Mouse (Mus musculus): ENCODE measurements around the gene Fam19a1.

Fam19a1 gene

DNA sequence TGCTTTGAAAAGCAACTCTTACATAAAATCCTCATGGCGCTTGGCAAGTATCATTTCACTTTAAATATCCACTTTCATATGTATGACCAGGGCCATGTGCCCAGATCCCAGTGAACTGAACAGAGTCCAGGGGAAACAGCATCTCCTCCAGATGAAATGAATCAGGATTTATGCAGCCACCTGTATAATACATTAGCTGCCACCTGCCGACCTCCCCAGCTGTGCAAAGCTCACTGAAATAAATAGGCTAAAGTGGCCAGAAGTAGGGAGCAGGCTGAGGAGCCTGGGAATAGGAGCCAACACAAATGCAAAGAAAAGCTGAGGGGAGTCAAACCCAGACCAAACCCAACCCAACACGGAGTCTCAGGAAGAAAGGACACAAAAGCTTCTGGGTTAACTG is 324.9 kb downstream of the Fam19a1 start:
- DNase-seq (ENCODE audit: low spot score in 2 of 2) = no peak

DNA sequence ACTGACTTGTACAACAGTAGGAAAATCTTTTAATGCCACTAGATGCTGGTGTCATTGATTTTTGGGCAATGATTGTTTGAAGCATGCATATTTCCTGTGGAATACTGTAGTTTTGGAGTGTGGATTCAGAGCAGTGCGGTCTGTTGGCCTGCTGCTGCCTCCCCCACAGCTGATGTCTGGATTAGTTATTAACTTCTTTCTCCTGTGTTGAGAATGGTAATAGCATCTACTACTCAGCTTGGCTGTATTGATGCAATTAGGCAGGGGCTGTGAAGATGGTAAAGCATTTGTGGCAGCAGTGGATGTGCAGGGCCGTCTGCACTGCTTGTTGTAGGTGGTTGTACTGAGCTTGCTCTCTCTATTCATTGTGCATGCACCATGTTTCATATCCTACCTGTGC is 326.5 kb downstream of the Fam19a1 start:
- no peak for DNase-seq (ENCODE audit: low spot score in 2 of 2)

DNA sequence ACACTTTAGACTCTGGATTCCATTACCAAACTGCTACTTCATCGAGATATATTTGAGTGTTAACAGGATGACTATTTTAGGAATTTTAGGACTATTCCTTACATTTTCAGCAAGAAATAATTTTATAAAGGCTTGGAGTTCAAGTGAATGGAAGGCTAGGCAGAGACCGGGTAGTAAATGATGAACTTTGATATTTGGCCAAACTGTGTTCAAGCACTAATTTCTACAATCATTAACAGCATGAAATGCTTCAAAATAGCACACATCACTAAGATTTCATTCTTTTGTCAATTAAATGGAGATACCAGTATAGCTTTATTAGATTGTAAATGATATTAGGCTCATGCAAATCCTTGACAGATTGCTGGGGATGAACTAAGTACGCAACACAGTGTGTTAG is 329.0 kb downstream of the Fam19a1 start:
- no peak for DNase-seq (ENCODE audit: low spot score in 2 of 2)

DNA sequence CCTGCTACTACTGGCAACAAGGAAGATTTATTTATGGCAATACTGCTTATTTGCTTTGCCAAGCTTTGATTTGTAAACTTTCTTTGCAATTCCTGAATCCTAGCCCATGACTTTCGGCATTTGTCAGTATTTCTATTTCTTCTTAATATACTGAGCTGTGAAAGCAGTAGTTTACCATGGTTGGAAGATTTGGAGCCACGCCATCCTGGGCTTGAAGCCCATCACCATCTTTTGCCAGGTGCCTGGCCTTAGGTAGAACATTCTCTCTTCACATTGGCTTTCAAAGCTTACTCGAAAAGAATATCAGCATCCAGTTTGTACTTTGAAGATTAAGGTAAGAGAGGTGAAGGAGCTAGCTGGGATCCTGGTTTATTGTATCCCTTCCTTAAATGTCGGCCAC is 334.5 kb downstream of the Fam19a1 start:
- no peak for DNase-seq (ENCODE audit: low spot score in 2 of 2)

DNA sequence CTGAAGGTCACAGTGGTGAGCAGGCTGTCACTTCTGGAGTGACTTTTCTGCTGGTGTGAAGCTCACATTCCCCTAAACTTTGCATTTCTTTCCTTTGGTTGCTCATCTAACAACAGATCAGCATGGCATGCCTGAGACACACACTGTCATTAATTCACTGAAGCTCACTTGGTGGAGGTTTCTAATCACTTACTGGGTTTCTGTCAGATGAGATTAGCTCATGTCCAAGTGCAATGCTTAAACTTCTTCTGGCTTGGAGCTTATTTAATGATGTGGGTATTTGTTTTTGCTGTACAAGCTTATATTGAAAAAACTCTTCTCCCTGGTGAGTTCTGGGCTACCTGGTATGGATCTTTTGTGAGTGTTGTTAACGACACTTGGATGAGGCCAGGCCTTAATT is 343.3 kb downstream of the Fam19a1 start:
- DNase-seq (ENCODE audit: low spot score in 2 of 2) = no peak

GRCm38 (mm10) chr6:96457590-96458259 is 344.8 kb downstream of the Fam19a1 start:
- DNase-seq (ENCODE audit: low spot score in 2 of 2) = peak in 1 of 2 experiments; percentile 15

- DNase-seq (ENCODE audit: low spot score in 2 of 2) = no peak
Observed at GRCm38 (mm10) chr6:96459041-96459440, 346.1 kb downstream of the Fam19a1 start.

DNA sequence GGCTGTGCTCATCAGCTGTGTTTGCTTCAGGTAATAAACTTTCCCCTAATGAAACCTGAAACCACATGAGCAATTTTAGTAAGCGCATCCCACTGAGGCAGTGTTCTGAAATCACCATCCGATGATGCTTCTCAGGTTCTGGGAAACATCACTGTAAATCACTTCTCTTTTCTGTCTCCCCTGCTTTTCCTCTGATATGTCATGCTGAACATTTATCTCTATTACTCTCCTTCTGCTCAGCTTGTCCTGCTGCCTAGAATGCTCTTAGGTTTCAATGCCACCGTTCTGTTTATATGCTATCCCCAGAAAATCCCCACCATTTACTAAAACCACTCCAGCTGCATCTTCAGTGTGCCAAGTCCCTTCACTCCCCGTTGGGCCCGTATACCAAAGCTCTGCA is 386.5 kb downstream of the Fam19a1 start:
- no peak for DNase-seq (ENCODE audit: low spot score in 2 of 2)

GRCm38 (mm10) chr6:96541600-96541999 is 428.6 kb downstream of the Fam19a1 start:
- no peak for DNase-seq (ENCODE audit: low spot score in 2 of 2)

DNA sequence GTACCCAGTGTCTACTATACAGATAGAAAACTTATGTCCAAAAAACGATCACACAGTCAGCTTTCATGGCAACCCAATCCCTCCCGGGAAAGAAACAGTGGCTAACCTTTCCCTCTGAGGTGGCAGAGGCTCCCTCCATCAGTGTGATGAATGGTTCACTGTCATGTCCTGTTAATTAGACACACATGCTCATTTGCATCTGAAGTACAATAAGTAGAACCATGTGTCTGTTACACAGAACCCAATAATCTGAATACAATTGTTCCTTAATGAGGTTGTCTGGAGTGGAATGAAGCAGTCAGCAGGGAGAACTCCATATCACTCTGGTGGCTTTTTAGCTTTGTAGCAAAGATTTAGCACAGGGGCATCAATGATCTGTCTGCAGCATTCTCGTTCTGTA is 431.9 kb downstream of the Fam19a1 start:
- no peak for DNase-seq (ENCODE audit: low spot score in 2 of 2)

DNA sequence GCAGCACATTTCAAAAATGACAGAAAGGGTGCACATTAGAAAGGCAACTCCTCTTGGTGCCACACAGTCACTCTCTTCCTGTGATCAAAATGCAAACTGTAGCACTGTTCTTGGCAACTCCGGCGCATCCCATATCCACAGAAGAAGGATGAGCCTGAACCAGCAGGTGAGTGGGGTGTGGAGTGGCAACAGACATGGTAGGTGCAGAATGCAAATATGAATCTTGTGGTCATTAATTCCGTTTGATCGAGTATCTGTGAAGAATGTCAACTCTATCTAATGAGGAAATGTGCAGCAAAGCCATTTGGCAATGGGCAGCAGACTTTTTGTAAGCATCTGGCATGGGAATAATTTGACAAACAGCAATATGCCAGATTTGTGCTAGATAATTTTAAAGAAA is 437.5 kb downstream of the Fam19a1 start:
- no peak for DNase-seq (ENCODE audit: low spot score in 2 of 2)

DNA sequence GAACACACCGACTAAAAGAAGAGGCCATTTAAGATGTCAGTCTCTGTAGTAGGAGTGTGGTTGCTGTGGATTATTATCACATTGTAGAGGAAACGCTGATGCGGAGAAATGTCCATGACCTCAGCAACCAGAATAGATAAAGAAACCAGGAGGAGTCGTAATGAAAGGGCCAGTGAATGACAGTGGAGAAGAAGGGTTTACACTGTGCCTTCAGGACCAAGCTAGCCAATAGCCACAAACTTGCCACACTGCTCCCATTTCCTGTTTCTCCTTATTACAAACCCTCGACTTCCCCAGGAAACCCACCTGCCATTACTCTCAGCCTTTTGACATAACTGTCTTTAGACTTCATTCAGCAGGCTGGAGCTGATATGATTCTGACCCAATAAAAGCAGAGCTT is 465.7 kb downstream of the Fam19a1 start:
- DNase-seq (ENCODE audit: low spot score in 2 of 2) = no peak

GRCm38 (mm10) chr6:96580726-96581125 is 467.8 kb downstream of the Fam19a1 start:
- no peak for DNase-seq (ENCODE audit: low spot score in 2 of 2)

DNA sequence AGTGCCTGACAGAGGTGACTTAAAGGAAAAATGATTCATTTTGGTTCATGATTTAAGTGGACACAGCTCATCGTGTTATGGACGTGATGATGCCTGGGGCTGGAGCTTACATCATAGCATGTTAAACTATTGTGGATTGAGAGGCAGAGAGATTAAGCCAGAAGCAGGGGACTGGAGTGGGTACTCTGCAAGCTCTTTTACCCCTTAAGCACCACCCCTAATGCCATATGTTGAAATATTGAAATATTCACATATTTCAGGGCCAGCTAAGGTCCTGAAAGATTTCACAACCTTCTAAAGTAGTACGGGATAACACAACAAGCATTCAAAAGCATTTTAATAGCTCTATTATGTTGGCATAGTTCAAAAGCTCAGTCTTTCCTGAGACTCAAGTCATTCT is 468.2 kb downstream of the Fam19a1 start:
- DNase-seq (ENCODE audit: low spot score in 2 of 2) = no peak

DNA sequence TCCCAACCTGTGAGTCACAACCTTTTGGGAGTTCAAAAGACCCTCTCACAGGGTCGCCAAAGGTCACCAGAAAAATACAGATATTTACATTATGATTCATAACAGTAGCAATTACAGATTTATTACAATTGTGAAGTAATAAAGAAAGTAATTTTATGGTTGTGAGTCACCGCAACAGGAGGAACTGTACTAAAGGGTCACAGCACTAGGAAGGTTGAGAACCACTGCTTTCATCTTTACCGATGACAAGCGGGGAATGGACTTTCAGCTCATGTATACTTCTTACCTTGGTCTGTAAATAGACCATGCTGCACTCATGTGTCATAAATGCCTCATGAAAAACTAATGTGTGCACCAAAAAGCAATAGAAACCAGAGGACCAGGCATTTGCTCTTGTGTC is 474.5 kb downstream of the Fam19a1 start:
- no peak for DNase-seq (ENCODE audit: low spot score in 2 of 2)

DNA sequence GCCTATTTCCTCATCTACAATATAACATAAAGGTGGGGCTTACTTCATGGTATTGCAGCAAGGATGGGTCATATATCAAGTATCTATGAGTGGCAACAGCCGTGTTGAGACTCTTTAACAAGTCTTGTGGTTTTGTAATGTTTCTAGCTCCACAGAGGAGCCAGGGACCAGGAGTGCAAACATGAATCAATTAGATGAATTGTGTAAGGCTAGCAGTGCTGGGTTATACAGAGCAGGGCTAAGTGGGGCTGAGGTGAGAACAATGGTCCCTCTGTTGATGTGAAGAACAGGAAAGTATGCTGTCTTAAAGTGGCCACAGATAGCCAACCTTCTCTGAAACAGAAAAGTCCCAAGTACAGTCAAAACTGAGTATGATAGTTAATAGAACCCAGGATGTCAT is 480.1 kb downstream of the Fam19a1 start:
- DNase-seq (ENCODE audit: low spot score in 2 of 2) = no peak

DNA sequence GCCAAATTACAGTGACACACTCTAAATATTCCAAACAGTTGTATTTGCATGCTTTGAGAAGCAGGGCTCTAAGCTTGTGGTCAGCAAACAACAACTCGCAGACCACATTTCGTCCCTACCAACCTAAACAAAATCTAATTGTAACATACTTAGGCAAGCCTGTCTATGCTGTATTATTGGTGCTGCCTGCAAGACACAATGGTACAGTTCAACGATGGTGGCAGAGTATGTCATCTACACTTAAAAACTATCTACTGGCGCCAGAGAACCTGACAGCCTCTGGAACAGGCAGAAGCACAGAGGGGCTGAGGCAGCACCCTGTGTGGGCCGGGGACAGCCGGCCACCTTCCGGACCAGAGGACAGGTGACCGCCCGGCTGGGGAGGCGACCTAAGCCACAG is 482.2 kb downstream of the Fam19a1 start:
- no peak for DNase-seq (ENCODE audit: low spot score in 2 of 2)

DNA sequence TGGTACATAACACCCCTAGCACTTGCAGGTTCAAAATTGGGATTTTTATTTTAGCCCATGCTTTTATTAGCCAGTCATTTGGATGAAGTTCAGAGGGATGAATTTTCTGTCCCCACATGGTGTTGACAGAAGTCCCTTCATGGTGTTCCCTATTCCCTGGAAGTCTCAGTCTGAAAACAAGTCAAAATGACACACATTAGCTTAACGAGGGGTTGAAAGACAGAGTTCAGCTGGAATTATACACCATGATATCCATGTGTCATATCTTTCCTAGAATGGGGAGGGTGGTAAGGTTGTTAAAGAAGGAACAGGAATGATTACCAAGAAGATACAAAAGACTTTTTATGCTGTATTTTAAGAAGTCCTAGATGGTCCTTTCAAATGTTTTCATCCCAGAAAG is 511.2 kb downstream of the Fam19a1 start:
- no peak for DNase-seq (ENCODE audit: low spot score in 2 of 2)

- DNase-seq (ENCODE audit: low spot score in 2 of 2) = no peak
Observed at GRCm38 (mm10) chr6:96631518-96631917, 518.6 kb downstream of the Fam19a1 start.

GRCm38 (mm10) chr6:96632243-96632642 is 519.3 kb downstream of the Fam19a1 start:
- DNase-seq (ENCODE audit: low spot score in 2 of 2) = no peak

DNA sequence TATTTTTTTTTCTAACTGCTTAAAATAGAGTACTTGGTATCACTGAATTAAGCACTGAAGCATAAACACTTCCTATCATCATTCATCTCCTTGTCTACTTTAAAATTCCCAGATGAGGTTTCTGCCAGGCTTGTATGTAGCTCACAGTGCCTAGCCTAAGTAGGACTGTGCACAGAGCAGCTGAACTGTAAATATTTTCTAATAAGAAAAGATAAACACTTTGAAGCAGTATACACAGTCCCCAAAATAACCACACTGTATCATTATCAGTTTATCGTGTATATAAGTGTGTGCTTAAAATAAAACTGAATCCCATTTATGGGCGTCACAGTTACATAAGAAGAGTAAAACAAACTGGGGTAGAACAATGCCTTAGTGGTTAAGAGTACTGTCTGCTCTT is 522.7 kb downstream of the Fam19a1 start:
- DNase-seq (ENCODE audit: low spot score in 2 of 2) = no peak

- DNase-seq (ENCODE audit: low spot score in 2 of 2) = no peak
Observed at GRCm38 (mm10) chr6:96648742-96649141, 535.8 kb downstream of the Fam19a1 start.

DNA sequence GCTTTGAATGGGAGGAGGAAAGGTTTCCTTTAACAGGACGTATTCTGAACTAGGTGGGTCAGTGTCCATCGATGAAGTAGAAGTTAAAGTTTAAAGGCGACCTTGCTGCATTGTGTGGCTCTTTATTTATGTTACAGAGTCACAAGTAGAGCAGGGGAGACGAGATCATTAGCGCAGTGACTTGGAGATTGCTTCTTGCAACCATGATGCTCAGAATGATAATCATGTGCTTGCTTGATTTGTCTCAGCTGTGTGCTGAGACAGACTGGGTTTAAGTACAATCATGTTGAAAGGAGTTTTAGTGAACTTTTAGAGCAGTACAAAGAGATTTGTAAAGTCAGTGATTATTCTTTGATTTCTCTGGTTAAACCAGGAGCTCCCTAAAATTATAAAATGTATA is 536.3 kb downstream of the Fam19a1 start:
- no peak for DNase-seq (ENCODE audit: low spot score in 2 of 2)

DNA sequence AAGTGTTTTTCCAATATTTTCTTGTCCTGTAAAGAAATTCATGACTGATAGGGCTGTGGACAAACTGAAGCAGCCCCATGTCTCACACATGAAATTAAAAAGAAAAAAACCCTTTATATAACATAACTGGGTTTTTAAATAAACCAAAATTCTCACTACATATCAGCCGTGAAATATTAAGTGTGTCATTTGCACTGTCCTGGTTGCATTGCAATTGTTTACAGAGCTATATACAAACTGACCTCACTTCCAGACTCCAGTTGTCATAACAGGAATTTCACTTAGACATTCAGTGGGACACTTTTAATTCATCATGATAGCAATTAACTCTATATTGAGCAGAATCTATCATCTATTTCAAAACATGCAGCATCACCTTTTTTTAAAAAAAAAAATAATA is 553.4 kb downstream of the Fam19a1 start:
- no peak for DNase-seq (ENCODE audit: low spot score in 2 of 2)

Measured in urinary bladder, adult 18-20 months (tissue).